Mouse (Mus musculus) 3T3-L1 (cell line): ENCODE results near the gene Gm49325.

ENCODE experiments used
- DNase-seq: peaks from one replicate; pipeline ENCODE4 v3.0.0-alpha.2; 2015; ENCODE audit warnings: low read depth, low spot score

Gm49325 gene

GRCm38 (mm10) chr10:77605908-77606826 lies at the start of gene Gm49325, which contains the start of gene Sumo3:
Gm49325 (plus strand) TSS chr10:77606197.
Sumo3 (plus strand) TSS chr10:77606097.
- DNase-seq, result peak; percentile 87

- DNase-seq, result no peak
These were observed 49.4 kb upstream of the Gm49325 start for GRCm38 (mm10) chr10:77556631-77557030.

DNA sequence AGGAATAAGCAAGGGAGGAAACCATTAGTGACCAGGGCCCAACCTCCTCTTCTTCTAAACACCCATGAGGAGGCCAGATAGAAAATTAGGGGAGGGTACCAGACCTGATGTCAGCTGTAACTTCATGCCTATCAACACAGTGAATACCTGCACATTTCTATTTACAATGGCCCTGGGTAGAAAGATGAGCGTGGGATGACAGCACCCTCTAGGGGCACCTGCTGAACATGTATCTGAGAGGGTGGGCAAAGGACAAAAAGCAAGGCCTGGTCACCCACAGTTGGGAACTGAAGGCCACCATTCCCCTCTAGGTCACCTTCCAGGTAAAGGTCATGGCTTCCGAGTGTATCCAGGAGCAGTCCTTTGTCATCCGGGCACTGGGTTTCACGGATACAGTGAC lies 48.4 kb upstream of the Gm49325 start:
- DNase-seq, result peak; percentile 59

DNA sequence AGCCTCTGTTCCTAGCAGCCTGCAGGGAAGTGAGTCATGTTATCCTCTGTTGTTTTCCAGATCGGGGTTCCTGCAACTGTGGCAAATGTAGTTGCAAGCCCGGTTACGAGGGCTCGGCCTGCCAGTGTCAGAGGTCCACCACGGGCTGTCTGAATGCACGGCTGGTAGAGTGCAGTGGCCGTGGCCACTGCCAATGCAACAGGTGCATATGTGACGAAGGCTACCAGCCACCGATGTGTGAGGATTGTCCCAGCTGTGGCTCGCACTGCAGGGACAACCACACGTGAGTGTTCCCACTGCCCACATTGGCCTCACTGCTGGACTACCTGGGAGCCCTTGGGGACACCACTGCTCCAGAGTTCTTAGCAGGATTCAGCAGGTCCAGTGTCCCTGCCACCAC lies 45.9 kb upstream of the Gm49325 start:
- DNase-seq, result no peak

DNA sequence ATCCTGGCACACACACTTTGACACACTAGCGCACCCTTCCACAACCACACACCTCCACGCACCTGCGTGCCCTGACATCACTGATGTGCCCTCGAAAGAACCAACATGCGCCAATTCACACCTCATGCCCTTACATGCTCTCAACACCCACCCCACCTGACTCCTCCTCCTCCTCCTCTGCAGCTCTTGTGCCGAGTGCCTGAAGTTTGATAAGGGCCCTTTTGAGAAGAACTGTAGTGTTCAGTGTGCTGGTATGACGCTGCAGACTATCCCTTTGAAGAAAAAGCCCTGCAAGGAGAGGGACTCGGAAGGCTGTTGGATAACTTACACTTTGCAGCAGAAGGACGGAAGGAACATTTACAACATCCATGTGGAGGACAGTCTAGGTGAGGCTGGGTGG lies 45.2 kb upstream of the Gm49325 start:
- DNase-seq, result no peak

DNA sequence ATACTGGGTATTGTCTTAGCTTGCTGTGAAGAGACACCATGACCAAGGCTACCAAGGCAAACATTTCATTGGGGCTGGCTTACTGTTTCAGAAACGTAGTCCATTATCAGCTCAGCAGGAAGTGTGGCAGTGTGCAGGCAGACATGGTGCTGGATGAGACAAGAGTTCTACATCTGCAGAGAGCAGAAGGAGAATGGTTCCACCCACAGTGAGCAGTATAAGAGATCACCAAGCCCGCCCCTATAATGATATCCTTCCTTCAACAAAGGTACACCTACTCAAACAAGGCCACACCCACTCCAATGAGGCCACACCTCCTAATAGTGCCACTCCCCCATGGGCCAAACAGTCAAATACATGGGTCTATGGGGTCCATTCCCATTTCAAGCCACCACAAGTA lies 44.5 kb upstream of the Gm49325 start:
- no peak for DNase-seq

GRCm38 (mm10) chr10:77565005-77565404 lies 41.0 kb upstream of the Gm49325 start:
- no peak for DNase-seq

DNA sequence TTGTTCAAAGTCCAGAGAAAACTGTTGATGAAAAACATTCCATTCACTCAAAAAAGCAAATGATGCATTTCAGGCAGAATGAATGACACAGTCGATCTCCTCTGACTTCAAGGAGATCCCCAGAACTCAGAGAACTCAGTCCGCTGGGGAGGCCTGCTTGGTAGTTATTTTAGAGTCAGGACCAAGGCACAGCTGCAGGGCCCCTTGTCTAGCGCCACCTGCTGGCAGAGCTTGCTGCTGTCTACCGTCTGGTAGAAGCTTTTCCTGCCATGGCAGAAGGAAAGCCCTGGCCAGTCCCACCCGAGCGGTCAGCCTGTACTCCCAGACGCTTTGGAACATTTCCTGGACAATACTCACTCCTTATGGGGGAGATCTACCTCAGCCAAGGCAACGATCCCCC lies 39.3 kb upstream of the Gm49325 start:
- peak; percentile 71 for DNase-seq

DNA sequence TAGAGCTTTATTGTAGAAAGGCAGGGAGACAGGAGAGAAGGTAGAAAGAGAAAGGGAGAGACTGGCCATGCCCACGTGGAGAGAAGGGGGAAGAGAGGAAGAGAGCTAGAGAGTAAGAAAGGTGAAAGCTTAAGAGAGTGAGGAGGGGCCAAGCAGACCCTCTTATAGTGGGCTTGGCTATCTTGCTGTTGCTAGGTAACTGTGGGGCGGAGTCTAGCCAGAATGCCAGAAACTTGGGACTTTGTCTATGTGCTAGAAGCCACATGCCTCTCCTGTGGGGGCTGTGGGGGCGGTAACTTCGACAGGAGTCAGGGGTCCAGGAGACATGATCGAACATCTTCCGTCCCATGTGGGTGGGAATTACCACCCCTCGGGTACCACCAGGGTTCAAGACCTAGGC lies 36.5 kb upstream of the Gm49325 start:
- no peak for DNase-seq

DNA sequence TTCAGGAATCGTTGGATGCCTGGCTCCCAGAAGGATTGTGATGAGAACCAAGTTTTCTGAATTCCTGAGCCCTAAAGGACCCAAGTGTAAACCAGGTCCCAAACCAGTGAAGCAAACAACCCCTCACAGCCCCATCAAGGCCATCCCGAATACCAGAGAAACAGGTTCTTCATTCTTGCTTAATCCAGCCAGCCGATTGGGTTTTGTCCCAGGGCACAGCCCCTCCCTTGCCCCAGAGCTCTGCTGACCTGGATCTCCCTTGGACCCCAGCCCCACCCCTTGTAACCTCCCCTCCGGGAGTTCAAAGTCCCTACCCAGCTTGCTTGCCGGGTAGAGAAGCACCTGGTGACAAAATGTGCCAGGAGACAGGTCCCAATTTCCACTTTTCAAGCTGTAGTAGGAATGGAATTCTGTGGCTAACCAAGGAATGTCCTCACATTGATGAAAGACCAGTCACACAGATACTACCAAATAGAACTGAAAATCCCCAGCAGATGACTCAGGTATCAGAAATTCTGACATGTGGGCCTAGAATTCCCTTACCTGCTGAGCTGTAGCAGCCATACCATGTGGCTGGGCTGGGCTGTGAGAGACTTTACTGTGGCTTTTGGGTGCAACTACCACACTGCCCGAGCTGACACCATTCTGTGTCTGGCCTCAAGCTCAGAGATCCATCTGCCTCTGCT lies 35.9 kb upstream of the Gm49325 start:
- peak; percentile 94 for DNase-seq

DNA sequence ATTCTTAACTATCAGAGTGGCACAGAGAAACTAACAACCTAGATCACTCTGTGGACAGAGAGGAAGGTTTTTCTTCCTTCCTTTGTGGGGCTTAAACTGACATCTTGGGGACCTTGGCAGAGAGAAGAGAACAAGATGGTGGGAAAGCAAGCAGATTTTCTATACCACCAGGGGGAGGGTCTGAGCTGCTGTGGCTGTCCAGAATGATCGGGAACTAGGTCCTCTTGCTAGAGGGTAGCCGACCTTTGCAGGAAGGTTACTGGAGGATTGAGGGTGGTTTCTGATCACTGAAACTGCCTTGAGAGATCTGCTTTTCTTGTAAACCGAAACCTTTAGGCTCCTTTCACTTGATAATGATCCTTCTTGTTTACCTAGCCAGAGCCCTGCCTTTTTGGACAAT lies 33.8 kb upstream of the Gm49325 start:
- peak; percentile 19 for DNase-seq

DNA sequence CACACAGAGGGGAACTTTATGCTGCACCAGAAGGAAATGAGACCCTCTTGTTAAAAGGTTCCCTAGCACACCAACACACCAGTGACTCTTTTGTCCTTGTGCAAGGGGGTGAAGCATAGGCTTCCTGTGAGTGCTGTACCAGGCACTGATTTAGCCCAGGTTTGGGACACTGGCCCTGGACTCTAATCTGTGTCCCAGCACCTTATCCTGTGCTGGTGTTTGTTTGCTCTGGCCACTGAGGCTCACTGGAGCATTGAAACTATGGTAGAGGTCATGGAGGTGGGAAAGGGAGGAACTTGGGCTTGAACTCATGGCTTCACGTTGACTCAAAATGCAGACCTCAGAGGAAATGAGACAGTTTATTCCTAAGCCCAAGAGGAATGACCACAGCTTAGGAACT lies 32.8 kb upstream of the Gm49325 start:
- DNase-seq, result no peak

GRCm38 (mm10) chr10:77580027-77580920 lies 25.7 kb upstream of the Gm49325 start:
- DNase-seq, result no peak

- DNase-seq, result no peak
These were observed 25.0 kb upstream of the Gm49325 start for GRCm38 (mm10) chr10:77581023-77581407.

- peak; percentile 97 for DNase-seq
These were observed 24.4 kb upstream of the Gm49325 start, which contains the start of gene Pttg1ip for GRCm38 (mm10) chr10:77581408-77582284. Pttg1ip (plus strand) TSS chr10:77581720.

DNA sequence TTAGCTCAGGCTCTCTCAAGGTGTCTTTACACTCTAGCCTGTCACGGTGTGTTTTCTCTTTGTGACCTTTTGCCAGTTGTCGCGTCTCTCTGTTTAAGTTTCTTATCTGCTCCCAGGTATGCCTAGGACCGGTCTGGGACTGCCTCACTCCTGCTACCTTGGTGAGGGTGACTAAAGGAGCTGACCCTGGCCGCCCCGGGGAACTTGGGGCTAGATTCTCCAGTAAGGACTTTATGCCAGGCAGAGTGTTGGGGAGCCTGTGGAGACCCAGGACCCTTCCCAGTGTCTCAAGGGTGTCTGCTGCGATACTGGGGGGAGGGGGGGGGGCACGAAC lies 23.7 kb upstream of the Gm49325 start:
- no peak for DNase-seq

- DNase-seq, result peak; percentile 67
These were observed 22.1 kb upstream of the Gm49325 start for GRCm38 (mm10) chr10:77583795-77584422.

DNA sequence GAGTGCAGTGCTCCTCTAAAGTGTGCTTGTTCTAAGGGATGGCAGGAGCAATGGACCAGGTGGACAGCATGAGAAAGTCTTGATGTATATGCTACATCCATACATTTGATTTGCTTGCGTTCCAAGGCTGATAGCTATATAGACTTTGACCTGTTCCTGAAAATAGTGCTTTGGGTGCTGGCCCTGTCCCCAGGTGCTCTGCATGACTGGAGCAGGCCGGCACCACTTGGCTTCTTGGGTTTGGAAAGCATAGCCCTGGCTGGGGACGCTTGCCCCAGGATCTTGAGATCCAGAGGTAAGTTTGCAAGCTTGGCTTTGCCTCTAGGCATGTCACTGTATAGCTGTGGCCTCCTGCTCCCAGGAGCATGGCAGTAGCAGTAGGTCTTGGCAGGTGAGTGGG lies 19.4 kb upstream of the Gm49325 start:
- DNase-seq, result no peak

GRCm38 (mm10) chr10:77587091-77587775 lies 18.8 kb upstream of the Gm49325 start:
- DNase-seq, result no peak

DNA sequence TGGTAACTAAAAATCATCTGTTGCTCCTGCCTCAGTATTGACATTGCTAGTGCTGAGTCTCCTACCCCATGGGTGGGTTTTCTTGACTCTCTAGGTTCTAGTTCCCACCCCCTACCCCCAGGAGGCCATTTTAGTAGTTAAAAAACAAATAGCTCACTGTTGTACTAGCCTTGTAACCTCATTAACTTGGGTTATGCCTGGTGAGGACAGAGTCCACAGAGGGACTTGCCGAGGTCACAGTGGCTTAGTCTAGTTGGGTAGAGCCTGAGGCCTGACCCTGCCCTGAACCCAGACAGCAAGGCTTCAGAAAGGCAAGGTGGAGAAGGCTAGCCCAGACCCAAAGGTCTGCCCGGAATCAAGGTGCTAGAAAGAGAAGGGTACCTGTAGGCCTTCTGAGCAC lies 18.0 kb upstream of the Gm49325 start:
- DNase-seq, result no peak
